Mouse (Mus musculus): ENCODE data around the gene Rps10. TPM values are rescaled to one million over a fixed set of nuclear protein-coding genes. Genes with fewer than 3 reads are reported as not detected.

Gene Rps10
- polyA plus RNA-seq, 1 experiment from 2014 or later, result 934 TPM

GRCm38 (mm10) chr17:27634871-27635574 lies 1.4 kb downstream of the Rps10 start, which contains the start of gene RPS10-NUDT3:
RPS10-NUDT3 (minus strand) TSS chr17:27635222.
- peak; percentile 97 for ATAC-seq

GRCm38 (mm10) chr17:27629249-27630020 lies 7.0 kb downstream of the Rps10 start:
- peaks cover 18% of the 10 kb centered on the region for H3K4me1 ChIP-seq (ENCODE audit: control insufficient read depth, insufficient read depth, low read length)
- H3K9ac ChIP-seq (ENCODE audit: low read depth, low read length), result no peak overlapping the region
- no peak overlapping the region for H3K4me3 ChIP-seq (ENCODE audit: low read length)
- no peaks in the 10 kb centered on the region for H3K9me3 ChIP-seq (ENCODE audit: control insufficient read depth, low read length)
- H3K27me3 ChIP-seq (replicated peaks; ENCODE audit: control insufficient read depth, insufficient read depth, low read length), result no peaks in the 10 kb centered on the region
- no peak overlapping the region for H3K27ac ChIP-seq (ENCODE audit: low read length)
- peak; percentile 15; the same call in 1 of the 2 replicates for ATAC-seq
- no peak overlapping the region for H3K4me2 ChIP-seq (ENCODE audit: low read depth, low read length)
- WGBS, result 62% methylated on average over 2 of the region's 2 CpGs
- H3K36me3 ChIP-seq (ENCODE audit: control insufficient read depth, insufficient read depth, low read length), result peaks cover 18% of the 10 kb centered on the region

More at GRCm38 (mm10) chr17:27634871-27635574, 1.4 kb downstream of the Rps10 start, which contains the start of gene RPS10-NUDT3:
- H3K36me3 ChIP-seq (ENCODE audit: control insufficient read depth, insufficient read depth, low read length), result peaks cover 18% of the 10 kb centered on the region
- H3K4me2 ChIP-seq (ENCODE audit: low read depth, low read length), result peak within 1 kb of the TSS; percentile 76
- peak within 1 kb of the TSS; percentile 77 for H3K9ac ChIP-seq (ENCODE audit: low read depth, low read length)
- peaks cover 26% of the 10 kb centered on the region for H3K4me1 ChIP-seq (ENCODE audit: control insufficient read depth, insufficient read depth, low read length)
- H3K4me3 ChIP-seq (ENCODE audit: low read length), result peak within 1 kb of the TSS; percentile 61
- H3K27me3 ChIP-seq (replicated peaks; ENCODE audit: control insufficient read depth, insufficient read depth, low read length), result no peaks in the 10 kb centered on the region
- WGBS, result under 1% methylated on average over 72 of the region's 72 CpGs
- H3K27ac ChIP-seq (ENCODE audit: low read length), result peak within 1 kb of the TSS; percentile 90
- no peaks in the 10 kb centered on the region for H3K9me3 ChIP-seq (ENCODE audit: control insufficient read depth, low read length)

GRCm38 (mm10) chr17:27628376-27628775 lies 8.1 kb downstream of the Rps10 start:
- Histone ChIP-seq H3K9me3 (ENCODE audit: control insufficient read depth, low read length) (no peaks in the 10 kb centered on the region), H3K4me3 (ENCODE audit: low read length) (no peak overlapping the region), H3K27ac (ENCODE audit: low read length) (no peak overlapping the region), H3K4me1 (ENCODE audit: control insufficient read depth, insufficient read depth, low read length) (peaks cover 18% of the 10 kb centered on the region), H3K4me2 (ENCODE audit: low read depth, low read length) (no peak overlapping the region), H3K9ac (ENCODE audit: low read depth, low read length) (no peak overlapping the region), H3K27me3 (replicated peaks; ENCODE audit: control insufficient read depth, insufficient read depth, low read length) (no peaks in the 10 kb centered on the region), H3K36me3 (ENCODE audit: control insufficient read depth, insufficient read depth, low read length) (peaks cover 15% of the 10 kb centered on the region)
- WGBS, result 86% methylated on average over 8 of the region's 8 CpGs
- no peak for ATAC-seq

- H3K27me3 ChIP-seq (replicated peaks; ENCODE audit: control insufficient read depth, insufficient read depth, low read length), result no peaks in the 10 kb centered on the region
- no peak overlapping the region for H3K27ac ChIP-seq (ENCODE audit: low read length)
- no peak overlapping the region for H3K9ac ChIP-seq (ENCODE audit: low read depth, low read length)
- ATAC-seq, result no peak
- WGBS, result 49% methylated on average over 5 of the region's 5 CpGs
- no peaks in the 10 kb centered on the region for H3K9me3 ChIP-seq (ENCODE audit: control insufficient read depth, low read length)
- H3K4me2 ChIP-seq (ENCODE audit: low read depth, low read length), result no peak overlapping the region
- H3K4me1 ChIP-seq (ENCODE audit: control insufficient read depth, insufficient read depth, low read length), result peaks cover 10% of the 10 kb centered on the region
- peaks cover 12% of the 10 kb centered on the region for H3K36me3 ChIP-seq (ENCODE audit: control insufficient read depth, insufficient read depth, low read length)
- H3K4me3 ChIP-seq (ENCODE audit: low read length), result no peak overlapping the region
Observed at GRCm38 (mm10) chr17:27627451-27627850, 9.0 kb downstream of the Rps10 start.

- Histone ChIP-seq H3K9me3 (ENCODE audit: control insufficient read depth, low read length) (no peaks in the 10 kb centered on the region), H3K27ac (ENCODE audit: low read length) (no peak overlapping the region), H3K4me1 (ENCODE audit: control insufficient read depth, insufficient read depth, low read length) (peaks cover 13% of the 10 kb centered on the region), H3K4me2 (ENCODE audit: low read depth, low read length) (no peak overlapping the region), H3K27me3 (replicated peaks; ENCODE audit: control insufficient read depth, insufficient read depth, low read length) (no peaks in the 10 kb centered on the region), H3K4me3 (ENCODE audit: low read length) (no peak overlapping the region), H3K9ac (ENCODE audit: low read depth, low read length) (no peak overlapping the region), H3K36me3 (ENCODE audit: control insufficient read depth, insufficient read depth, low read length) (peaks cover 10% of the 10 kb centered on the region)
- WGBS, result 33% methylated on average over 5 of the region's 5 CpGs
- ATAC-seq, result no peak
Observed at GRCm38 (mm10) chr17:27626681-27627080, 9.8 kb downstream of the Rps10 start.

- Histone ChIP-seq H3K27ac (ENCODE audit: low read length) (no peak overlapping the region), H3K9me3 (ENCODE audit: control insufficient read depth, low read length) (no peaks in the 10 kb centered on the region), H3K9ac (ENCODE audit: low read depth, low read length) (no peak overlapping the region), H3K4me3 (ENCODE audit: low read length) (no peak overlapping the region), H3K27me3 (replicated peaks; ENCODE audit: control insufficient read depth, insufficient read depth, low read length) (no peaks in the 10 kb centered on the region), H3K4me2 (ENCODE audit: low read depth, low read length) (no peak overlapping the region), H3K36me3 (ENCODE audit: control insufficient read depth, insufficient read depth, low read length) (peaks cover 3% of the 10 kb centered on the region; the same call in 1 of the 2 replicates), H3K4me1 (ENCODE audit: control insufficient read depth, insufficient read depth, low read length) (peaks cover 20% of the 10 kb centered on the region)
- no peak for ATAC-seq
- 37% methylated on average over 7 of the region's 7 CpGs for WGBS
Observed at GRCm38 (mm10) chr17:27625455-27626251, 10.8 kb downstream of the Rps10 start.

- Histone ChIP-seq H3K9me3 (ENCODE audit: control insufficient read depth, low read length) (no peaks in the 10 kb centered on the region), H3K27me3 (replicated peaks; ENCODE audit: control insufficient read depth, insufficient read depth, low read length) (no peaks in the 10 kb centered on the region), H3K27ac (ENCODE audit: low read length) (peak within 1 kb of the TSS; percentile 91), H3K9ac (ENCODE audit: low read depth, low read length) (peak within 1 kb of the TSS; percentile 99), H3K4me1 (ENCODE audit: control insufficient read depth, insufficient read depth, low read length) (peaks cover 25% of the 10 kb centered on the region), H3K4me2 (ENCODE audit: low read depth, low read length) (peak within 1 kb of the TSS; percentile 73), H3K36me3 (ENCODE audit: control insufficient read depth, insufficient read depth, low read length) (no peaks in the 10 kb centered on the region; the same call in 1 of the 2 replicates), H3K4me3 (ENCODE audit: low read length) (peak within 1 kb of the TSS; percentile 95)
- WGBS, result 6% methylated on average over 85 of the region's 91 CpGs
- peak; percentile 93 for ATAC-seq
Observed at GRCm38 (mm10) chr17:27623360-27624326, 12.8 kb downstream of the Rps10 start, which contains the start of gene Nudt3. Nudt3 (minus strand) TSS chr17:27623495.

- H3K27me3 ChIP-seq (replicated peaks; ENCODE audit: control insufficient read depth, insufficient read depth, low read length), result no peaks in the 10 kb centered on the region
- 0 out of 2 replicates have a peak, but pooled peaks cover under 1% of the 10 kb centered on the region for H3K9me3 ChIP-seq (ENCODE audit: control insufficient read depth, low read length)
- peak overlapping the region; percentile 95 for H3K4me3 ChIP-seq (ENCODE audit: low read length)
- H3K4me1 ChIP-seq (ENCODE audit: control insufficient read depth, insufficient read depth, low read length), result peaks cover 25% of the 10 kb centered on the region
- peak; percentile 60 for ATAC-seq
- no peaks in the 10 kb centered on the region; the same call in none of the 2 replicates for H3K36me3 ChIP-seq (ENCODE audit: control insufficient read depth, insufficient read depth, low read length)
- peak overlapping the region; percentile 91 for H3K27ac ChIP-seq (ENCODE audit: low read length)
- peak overlapping the region; percentile 73 for H3K4me2 ChIP-seq (ENCODE audit: low read depth, low read length)
- peak overlapping the region; percentile 99 for H3K9ac ChIP-seq (ENCODE audit: low read depth, low read length)
- under 1% methylated on average over 61 of the region's 80 CpGs for WGBS
Observed at GRCm38 (mm10) chr17:27622611-27623359, 13.7 kb downstream of the Rps10 start.

Measured in intestine, embryonic 16.5 days (tissue).